Mouse (Mus musculus): ENCODE measurements around the gene Nr1i2.
"Not testable (repeated sequence)": the region's sequence is repeated elsewhere in the genome, so short reads cannot be mapped to it uniquely, and the experiment has no call there.

The Nr1i2 gene

DNA sequence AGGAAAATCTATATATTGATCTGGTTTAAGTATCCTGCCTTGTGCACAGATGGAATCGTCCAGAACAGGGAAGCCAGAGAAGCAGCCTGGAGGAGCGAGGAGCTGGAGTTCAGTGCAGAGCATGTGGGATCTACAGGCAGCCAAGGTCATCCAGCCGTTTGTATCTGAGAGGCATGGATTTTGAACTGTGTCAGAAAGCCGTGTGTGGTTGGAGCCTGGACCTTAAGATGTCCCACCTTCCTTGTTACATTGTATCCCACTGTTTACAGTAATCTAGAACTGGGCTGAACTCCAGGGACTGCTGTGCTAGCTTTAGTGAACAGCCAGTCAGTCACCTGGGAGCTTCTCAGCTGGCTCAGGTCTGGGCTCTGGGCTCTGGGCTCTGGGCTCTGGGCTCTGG is 8.1 kb downstream of the Nr1i2 start:
- no peak for DNase-seq

DNA sequence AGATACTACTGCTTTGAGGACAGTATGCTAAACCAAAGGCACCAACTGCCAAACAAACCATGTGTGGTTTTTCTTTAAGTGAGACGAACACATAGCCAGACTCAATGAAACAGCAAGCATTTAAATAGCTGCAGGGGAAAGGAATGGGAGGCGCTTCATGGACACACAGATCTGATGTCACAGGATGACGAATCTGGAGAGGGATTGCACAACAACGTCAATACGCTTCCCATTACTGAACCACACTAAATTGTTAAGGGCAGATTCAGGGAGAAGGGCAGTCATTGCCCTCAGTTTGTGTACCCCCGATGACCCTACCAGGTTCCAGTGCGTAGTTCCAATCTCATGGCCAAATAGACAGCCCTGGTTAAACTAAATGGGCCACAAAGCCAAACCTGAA is 8.8 kb downstream of the Nr1i2 start:
- no peak for DNase-seq

DNA sequence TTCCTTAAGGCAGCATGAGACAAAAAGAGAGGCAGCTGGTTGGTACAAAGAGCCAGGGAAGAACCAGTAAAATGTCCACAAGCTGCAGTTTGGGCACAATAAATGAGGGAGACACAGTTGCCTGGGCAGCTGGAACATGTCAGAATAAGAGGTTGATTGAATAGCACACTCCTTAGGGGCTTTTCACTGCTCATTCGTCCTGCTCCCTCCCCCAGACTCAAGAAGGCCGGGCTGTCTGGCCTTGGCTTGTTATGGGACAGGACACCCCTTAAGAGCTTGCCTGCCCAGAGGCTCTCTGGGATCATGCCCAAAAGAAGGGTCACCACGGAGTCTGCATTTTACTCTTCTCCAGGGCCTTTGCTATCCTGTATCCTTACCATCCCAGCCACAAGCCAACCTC is 11.3 kb downstream of the Nr1i2 start:
- DNase-seq: no peak

DNA sequence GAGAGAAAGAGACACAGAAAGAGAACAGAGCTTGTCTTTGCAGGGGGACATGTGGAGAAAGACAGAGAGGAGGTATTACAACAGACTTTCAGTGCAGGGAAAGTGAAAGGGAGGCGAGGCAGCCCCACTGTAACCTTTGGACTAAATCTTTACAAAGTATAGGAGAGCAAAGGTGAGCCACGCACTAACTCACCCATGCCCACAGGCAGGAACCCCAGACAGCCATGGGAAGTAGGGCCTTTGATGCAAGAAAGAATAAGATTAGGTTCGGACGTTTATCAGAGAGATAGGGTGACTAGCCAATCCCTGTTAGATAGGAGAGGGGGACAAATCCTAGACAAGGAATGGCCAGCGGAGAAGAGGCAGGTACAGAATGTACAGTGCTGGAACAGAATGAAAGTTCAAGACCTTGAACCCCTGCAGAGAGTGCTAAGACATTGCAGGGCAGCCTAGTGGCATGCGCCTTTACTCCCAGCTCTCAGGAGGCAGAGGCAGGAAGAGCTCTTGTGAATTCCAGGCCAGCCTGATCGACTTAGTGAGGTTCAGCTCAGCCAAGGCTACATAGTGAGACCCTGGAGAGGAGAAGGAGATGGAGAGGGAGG is 12.0 kb downstream of the Nr1i2 start:
- no peak for DNase-seq

DNA sequence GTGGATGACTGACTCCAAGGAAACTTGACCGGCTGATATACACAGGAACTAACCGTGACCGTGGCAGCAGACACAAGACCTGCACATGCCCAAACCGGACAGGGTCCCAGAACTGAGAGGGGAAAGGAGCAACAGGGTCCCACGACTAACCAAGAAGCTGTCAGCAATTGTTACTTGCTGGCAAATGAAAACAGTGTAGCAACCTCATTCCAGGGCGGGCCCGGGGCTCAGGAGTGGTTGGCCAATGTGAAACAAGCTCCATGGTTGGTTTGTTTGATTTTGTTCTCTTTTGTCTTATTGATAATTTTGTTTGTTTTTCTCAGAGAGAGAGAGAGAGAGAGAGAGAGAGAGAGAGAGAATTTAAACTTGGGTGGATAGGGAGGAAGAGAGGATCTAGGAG is 13.7 kb downstream of the Nr1i2 start:
- no peak for DNase-seq

DNA sequence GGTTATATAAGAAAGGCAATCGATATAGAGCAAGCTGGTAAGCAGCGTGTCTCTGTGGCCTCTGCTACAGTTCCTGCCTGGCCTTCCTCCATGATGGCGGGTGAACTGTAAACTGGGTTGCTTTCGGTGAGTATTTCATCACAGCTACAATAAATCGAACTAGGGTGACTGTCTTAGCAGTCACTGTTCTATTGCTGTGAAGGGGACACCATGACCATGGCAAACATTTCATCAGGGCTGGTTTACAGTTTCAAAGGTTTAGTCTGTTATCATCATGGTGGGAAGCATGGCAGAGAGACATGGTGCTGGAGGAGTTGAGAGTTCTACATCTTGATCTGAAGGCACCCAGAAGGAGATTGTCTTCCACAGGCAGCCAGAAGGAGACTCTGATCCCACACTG is 14.8 kb downstream of the Nr1i2 start:
- DNase-seq: no peak

DNA sequence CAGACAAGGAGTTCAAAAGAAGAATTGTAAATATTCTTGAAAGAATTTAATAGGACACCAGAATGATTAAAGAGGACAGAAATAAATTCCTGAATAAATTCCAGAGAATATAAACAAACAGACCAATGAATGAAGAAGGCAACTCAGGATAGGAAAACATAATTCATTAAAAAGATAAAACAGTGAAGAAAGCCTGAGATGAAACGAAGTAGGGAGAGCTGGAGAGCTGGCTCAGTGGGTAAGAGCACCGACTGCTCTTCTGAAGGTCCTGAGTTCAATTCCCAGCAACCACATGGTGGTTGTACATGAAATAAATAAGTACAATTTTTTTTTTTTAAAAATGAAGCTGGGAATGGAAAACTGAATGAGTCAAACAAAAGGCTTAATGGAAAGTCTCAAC is 19.9 kb downstream of the Nr1i2 start:
- DNase-seq: no peak

DNA sequence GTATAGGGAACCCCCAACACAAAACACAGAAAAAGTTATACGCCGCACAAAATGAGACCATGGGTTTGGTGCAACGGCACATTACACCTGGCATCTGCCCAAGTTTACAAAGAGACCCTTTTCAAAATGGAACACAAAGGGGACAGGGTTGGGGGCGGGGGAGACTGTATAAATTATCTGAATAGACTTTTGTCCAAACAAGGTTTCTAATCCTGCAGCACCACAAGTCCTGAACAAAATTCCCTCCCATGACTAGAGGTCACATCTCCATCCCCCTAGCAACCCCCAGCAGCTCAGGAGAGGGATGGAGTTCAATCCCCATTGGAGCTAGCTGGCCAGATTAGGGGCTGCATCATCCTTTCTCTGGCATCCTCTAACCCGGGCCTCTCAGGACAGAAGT is 22.1 kb downstream of the Nr1i2 start:
- DNase-seq: no peak

DNA sequence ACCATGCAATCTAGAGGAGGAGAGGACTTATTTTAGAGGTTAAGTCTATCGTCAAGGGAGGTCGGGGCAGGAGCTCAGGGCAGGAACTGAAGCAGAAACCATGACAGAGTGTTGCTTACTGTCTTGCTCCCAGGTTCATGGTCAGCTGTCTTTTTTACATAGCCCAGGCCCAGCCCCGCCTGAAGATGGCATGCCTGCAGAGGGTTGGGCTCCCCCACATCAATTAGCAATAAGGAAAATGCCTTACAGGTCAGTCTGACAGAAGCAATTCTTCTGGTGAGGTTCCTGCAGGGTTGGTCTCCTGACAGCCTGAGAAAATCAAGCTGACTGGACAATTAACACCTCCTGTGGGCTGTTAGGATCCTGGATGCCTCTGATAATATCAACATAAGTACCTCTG is 23.0 kb downstream of the Nr1i2 start:
- DNase-seq: no peak

DNA sequence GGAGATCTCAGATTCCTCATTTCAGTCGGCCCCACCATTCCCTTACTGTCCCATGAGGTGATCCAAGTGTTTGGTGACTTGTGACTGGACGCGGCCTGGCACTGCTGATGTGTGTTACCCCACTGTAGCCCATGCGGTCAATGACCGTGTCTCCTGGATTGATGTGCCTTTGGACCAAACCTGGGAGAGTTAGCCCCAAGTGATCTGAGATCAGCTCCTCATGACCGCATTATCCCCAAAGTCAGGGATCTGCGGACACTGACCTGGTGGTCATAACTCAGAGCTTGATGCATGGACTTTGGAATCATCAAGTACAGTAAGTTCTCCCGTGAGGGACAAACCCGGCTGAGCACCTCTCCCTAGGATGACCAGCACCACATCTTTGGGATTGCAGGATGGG is 38.7 kb downstream of the Nr1i2 start:
- no peak for DNase-seq

DNA sequence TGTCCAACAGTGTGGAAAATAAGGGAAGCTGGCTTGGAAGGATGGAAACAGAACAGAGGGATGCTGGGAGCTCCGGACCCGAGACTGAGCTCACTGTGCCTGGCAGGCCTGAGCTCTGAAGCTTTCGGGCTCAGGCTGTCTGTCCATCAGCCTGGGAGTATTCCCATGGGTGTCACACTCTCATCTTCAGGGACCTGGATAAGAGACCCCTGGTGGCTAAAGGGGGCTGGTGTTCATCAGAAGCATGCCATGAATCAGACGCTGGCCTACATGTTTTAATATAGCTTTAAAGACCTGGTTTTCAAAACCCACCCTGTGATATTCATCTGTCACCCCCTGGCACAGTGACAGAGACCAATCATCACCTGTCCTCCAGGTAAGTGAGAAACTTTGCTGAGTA is 39.5 kb downstream of the Nr1i2 start:
- no peak for DNase-seq

DNA sequence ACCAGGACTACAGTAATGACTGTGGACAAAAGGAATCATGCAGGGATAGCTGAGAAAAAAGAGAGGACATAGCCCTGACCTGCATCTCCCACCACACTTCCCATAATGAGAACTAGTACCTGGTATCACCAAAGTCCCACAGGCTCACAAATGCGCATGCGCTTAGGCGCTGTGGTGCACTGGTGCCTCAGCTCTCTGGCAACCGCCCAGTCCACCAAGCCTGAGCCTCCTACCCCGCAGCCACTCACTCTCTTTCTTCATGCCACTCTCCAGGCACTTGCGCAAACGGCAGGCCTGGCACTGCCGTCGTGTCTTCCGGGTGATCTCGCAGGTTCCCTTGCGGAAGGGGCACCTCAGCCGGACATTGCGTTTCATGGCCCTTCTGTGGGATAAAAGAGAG is 40.6 kb downstream of the Nr1i2 start:
- DNase-seq: no peak

DNA sequence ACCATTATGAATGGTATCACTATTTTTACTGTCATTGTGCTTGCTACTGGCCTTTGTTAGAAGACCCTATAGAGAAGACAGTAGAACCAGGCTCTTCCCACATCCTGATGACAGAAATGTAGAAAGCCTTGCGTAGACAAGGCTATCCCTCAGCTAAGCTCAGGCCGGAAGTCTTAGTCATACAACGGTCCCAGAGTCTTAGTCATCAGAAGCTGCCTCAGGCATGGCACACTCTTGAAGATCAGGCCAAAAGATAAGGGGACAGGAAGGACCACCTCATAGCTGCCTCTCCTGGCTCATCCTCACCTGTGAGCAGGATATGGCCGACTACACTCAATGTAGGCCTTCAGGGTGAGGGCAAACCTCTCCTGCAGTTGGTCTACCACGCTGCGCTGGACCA is 44.2 kb downstream of the Nr1i2 start:
- DNase-seq: no peak

DNA sequence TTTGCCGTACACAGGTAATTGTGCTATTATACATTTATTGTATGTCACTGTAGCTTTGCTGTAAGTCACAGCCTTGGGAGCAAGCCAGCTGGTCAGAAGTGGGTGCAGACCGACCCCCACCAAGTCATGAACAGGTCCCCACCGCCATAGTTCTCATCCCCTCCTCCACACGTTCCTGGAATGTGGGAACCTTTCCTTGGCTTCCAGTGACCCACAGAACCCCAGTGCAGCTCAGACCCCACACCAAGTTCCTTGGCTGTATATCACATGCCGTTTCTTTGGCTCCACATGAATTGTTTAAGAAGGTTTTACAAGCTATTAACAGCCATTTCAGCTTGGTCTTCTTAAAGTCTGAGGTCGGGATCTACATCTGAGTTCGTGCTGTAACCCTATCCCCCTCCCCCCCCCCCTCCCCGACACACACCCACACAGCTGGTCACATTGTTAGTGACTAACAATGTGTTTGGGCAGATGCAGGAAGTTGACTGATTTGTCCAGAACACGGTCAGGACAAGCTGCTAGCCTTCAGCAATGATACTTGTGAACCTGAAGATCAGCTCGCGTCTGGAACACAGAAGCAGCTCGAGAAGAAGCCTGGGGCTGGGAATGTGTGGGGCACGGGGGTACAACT is 46.2 kb downstream of the Nr1i2 start:
- DNase-seq: no peak

DNA sequence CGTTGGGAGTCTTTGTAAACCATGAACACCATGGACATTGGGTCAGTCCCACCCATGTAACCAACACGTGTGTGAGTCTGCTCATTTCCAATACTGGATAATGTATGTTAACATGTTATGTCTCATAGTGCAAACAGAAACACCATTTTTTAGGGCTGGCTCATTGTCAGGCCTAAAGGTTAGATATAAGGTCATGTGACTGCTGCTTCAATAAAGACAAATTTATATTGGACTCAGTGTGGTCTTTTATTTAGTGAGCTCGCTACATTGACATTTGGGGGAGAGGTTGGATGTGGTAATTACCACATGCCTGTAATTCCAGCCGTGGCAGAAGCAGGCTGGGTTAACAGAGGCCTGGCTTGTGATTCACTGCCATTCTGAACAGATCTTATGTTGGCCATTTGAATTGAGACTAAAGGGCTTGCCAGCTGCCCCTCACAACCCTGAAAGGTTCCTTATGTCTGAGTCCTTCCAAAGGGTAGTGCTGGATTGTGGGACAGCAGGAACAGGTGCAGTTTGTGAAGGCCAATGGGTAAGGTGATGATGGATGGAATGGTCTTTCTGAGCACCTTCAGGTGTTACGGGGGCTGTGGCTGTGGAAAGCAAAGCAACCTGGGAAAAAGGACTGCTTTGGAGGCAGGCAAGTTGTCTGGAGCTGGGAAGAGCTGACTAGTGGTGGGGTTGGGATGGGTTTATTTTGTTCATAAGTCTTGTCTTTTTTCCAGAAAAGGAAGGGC is 48.6 kb downstream of the Nr1i2 start:
- no peak for DNase-seq

DNA sequence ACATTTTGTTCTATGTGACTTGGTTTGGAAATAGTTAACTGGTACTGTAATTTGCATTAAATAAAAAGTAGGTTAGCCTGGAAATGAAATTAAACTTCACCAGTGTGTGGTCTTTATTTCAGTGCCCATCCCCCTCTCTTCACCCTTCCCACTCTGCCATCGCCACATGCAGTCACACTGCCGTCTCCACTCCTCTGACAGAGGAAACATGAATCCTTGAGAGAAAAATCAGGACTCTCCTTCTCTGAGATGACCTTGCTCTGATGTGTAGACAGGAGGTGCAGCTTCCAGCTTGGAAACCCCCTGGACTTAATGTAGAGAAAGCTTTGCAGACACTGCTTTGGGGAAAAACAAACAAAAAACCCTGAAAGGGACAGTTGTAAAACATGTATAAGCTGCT is 49.2 kb downstream of the Nr1i2 start:
- DNase-seq: no peak

DNA sequence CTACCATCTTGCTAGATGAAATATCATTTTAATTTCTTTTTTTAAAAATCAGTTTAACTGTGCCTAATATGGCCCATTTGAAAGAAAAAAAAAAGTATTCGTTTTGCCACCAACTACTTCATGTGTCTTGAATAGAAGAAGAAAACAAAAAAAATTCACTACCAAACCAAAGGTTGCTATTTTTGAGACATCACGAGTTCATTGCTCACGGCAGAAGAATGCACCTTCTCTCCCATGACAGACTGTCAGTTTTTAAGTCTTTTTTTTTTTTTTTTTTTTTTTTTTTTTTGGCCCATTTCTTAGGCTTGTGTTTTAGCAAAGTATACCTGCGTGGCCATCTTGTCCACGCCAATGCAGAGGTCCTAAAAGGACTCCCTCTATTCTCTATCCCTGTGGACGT is 50.5 kb downstream of the Nr1i2 start:
- DNase-seq: no peak

DNA sequence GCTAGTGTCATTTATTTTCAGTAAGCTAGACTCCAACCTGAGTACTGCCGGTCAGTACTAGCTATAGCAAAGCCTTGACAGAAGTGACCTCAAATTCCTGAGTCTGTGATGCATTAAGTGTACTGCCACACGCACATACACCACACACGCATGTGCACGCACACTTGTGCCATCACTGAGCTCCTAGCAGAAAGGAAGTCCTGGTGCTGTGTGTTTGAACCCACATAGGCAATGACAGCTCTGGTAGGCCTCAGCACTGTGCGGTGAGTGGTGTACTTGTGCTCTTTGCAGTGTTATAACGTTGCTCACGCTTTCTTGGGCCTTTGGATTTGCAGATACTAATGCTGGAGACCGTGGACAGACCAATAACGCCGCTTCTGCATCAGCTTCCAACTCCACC is 54.5 kb downstream of the Nr1i2 start:
- DNase-seq: no peak

DNA sequence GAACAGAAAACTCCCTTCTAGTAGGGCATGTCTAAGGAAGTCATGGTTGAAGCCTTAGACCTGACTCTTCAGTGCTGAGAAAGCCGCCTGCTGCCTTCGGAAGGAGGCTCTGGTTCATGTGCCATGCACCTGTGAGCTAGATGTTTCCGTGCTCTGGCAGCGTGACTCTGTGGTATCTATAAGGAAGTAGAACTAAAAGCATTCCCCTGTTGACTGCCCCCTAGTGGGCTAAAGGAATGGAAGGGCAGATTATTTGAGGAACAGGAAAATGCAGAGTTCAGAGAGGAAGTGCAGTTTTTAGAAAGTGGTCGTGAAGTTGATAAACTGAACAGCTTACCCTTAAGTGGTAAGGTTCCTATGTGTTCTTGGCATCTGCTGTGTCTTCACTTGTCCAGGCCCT is 54.9 kb downstream of the Nr1i2 start:
- no peak for DNase-seq

DNA sequence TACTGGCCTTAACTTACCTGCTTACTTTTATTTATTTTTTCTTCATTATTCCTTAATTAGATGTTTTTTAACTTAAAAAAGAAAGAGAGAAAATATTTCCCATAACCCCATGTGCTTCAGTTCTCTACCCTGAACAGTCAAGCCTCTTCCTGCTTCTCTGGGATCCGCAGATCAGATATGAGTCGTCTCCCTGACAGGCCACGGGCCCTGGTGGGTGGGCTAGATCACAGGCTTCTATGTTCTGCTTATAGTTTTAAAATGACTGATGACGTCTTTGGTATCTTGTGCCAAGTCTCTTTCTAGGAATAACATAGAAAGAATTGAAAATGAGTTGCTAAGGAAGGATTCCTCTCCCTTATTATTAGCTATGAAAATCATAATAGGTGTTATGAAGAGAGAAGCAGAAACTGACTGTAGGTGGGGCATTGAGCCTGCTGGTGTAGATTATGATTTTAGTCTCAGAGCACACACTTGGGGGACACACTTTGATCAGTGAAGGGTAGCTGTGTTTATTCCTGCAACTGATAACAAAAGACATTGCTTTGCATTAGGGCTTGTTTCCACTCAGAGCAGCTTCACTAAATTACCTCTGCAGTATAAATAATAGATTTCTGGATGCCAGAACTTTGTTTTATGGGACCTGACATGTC is 57.6 kb downstream of the Nr1i2 start:
- DNase-seq: no peak

DNA sequence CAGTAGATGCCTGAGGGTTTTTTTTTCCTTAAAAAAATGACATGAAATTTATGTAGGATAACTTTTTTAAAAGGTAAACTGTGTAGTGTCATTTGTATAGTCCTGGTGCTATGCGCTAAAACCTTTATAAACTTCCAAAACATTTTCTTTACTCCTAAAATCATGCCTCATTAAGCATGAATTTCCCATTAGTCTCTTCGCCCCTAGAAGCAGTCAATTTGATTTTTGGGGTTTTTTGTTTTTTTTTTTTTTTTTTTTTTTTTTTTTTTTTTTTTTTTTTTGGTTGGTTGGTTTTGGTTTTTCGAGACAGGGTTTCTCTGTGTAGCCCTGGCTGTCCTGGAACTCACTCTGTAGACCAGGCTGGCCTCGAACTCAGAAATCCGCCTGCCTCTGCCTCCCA is 72.1 kb downstream of the Nr1i2 start:
- not testable (repeated sequence) for DNase-seq

DNA sequence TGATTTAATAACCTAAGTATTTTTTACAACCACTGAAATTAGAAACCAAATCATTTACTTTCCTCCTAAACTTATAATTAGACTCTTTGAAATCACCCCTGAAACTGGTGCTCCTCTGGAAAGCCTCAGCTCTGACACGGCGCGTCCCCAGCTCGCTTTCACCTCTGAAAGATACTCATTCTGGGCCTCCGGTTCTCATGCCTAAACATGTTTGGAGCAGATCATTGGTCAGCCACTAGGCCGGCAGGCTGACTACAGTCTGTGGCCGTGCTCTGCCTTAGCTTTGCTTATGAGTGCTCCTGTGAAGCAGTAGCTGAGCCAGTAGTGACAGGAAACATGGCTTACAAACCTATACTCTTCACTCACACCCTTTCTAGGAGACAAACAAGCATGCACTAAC is 89.4 kb downstream of the Nr1i2 start:
- DNase-seq: no peak
